Mouse (Mus musculus): ENCODE measurements at regions not wholly inside any gene's neighbourhood (a gene's known extent, or its start where the extent isn't known, plus 50 kb on each side); places are given as distances from the start of the nearest gene placed in this dataset.

DNA sequence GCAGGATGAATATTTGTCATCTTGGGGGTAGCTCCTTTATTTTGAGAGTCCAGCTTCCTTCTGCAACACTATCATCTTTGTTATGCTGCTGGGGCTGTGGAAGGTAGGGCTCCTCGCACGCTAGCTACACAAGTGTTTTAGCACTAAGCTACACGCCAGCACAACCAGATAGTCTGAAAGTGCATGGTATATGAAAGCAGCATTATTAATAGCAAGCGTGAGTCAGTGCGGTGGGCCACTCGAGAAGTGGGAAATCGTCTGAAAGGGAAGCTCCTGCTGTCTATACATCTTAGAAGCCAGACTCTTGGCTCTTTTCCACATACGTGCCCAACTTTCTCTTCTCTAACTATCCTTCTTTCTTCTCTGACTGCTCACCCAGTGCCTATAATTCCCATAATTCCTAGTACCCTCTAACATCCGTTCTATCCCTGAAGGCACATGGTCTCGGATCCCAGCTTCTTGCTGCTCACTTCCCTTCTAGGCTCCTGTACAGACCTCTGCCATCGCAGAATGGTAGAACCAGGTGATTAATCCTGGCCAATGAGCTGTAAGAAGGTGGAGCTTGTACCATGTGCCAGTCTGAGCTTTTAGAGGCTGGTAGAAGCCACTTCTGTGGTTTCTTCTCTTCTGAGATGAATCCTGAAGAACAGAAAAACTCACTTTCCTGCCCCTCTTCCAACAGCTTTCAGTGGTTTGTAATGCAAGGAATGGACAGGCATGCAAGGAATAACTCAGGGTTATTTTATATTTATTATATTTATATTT lies 55.5 kb downstream of the E030025P04Rik start:
- no peak for DNase-seq

DNA sequence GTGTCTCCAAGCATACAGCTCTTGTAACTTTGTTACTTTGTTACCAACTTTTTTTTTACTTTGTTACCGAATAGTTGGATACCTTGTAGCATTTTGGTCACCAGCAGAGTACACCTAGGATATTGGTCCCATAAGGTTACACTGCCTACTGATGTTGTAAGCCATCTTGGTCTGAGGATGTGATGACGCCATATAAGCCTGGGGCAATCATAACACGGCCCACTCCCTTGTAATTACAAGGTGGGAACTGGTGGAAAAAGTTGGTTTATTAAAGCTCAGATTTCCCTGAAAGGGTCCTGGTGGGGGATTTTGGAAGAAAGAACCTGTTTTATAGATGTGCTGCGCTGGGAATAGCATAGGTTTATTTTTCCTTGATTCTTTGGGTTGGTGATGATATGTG lies 62.2 kb downstream of the E030025P04Rik start:
- DNase-seq, result no peak

DNA sequence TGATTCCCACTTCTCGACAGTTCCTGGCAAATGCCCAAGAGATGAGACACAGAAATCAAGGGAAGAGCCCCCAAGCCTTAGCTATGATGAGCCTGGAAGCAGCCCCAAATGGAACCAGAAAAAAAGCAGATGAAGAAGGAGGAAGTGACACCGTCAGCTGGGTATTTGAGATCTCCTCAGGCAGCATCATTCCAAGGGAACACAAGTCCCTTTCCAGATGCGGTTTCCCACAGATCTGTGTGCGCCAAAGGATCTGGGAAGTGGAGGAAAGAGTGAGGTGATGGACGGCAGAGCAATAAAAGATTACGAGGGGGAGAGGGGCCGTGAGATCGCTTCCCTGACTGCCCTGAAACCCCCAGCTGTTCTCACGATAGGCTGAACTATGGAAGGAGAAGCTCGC lies 62.7 kb downstream of the E030025P04Rik start:
- no peak for DNase-seq

DNA sequence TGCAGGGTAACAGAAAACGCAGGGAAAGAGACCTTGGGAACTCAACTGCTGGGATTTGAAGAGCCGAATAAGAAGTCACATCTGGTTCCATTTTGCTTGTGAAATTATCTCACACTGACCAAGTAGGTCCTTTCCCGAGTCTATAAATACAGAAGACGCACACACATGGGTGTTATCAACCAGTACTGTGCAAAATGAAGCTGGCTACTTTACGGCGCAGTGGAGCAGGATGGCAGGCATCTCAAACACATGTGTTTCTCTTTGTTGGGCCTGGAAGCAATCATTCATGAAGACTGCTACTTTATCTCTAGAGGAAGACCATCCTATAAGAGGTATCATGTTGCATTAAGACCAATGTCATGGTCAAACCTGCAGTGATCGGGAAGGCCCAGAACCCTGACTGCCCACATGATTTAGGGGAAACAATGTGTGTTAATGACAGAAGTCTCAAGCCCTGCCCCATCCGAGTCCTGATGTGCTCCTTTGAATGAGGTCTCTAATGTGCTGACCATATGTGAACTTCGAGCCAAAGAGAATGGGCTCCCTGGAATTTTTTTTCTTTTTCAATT lies 63.2 kb downstream of the E030025P04Rik start:
- DNase-seq, result no peak

DNA sequence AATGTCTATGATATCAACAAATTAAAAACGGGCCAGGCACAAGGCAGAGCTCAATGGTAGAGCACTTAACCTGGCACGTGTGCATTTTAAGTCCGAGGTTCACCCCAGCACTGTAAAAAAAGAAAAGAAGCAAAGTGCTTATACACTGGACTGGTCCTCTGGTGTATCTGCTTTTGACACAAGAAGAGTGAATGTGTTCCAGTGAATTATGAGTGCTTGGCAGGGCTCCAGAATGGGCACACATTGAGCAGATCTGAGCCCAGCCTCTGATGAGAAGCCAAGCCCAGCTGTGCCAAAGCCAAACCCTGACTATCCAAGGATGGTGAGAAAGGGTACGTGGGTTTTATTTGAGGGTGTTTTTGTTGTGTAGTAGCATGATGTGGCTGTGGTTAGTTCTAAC lies 64.7 kb downstream of the E030025P04Rik start:
- DNase-seq, result no peak

DNA sequence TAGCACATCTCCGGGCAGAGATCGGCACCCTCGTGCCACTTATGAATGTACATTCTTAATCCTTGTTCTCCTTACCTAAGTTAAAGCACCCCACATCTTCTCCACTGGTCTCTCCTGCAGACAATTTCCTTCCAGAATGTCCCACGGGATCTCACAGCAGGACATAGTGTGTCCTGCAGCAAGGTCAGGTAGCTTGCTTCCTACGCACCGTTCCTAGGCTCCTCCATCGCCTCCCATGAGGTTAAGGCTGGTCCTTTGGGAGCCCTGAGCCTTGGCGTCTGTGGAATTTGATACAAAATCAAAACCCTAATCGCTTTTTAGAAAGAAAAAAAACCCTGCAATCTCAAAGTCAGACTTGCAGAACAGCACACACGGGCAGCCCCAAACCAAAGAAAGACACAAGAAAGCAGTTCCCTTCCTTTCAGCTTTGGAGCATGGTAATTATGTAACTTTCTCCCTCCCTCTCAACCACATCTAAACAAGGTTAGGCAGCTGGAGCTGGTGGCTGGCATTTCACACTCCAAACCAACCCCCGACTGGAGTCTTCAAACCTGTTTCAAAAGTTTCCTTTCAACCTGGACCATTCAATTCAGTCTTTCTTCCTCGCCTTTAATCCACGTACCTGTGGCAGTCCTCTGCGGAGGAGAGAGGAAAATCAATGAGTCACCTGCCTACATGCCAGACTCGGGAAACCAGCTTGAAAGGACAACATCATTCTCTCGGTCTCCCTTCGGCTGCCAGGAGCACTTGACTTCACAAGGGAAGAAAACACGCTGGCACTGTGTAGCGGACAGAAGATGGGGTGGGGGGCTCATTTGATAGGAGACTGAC lies 67.4 kb downstream of the E030025P04Rik start:
- no peak for DNase-seq

GRCm38 (mm10) chr11:109071340-109071739 lies 72.8 kb downstream of the E030025P04Rik start:
- no peak for DNase-seq

GRCm38 (mm10) chr11:109070412-109070811 lies 73.8 kb downstream of the E030025P04Rik start:
- peak; percentile 47 for DNase-seq

DNA sequence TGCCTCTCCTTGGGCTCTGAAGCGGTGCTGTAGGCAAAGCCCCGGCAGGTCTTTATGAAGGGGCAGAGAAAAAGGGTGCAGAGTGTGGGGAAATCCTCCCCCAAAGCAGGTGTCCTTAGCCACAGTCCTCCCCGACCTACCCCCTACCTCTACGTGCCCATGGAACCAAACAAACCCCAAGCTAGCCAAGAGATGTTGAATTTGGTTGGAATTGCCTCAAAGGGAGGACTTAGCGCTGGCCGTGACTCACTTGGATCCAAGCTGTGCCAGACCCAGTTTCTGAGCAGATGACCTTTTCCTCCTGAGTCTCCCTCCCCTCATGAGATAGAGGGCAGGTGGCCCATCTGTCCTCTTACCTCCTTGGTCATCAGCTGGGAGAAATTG lies 74.9 kb downstream of the E030025P04Rik start:
- DNase-seq, result peak; percentile 7

GRCm38 (mm10) chr11:109068371-109069325 lies 75.5 kb downstream of the E030025P04Rik start:
- peak; percentile 35 for DNase-seq

DNA sequence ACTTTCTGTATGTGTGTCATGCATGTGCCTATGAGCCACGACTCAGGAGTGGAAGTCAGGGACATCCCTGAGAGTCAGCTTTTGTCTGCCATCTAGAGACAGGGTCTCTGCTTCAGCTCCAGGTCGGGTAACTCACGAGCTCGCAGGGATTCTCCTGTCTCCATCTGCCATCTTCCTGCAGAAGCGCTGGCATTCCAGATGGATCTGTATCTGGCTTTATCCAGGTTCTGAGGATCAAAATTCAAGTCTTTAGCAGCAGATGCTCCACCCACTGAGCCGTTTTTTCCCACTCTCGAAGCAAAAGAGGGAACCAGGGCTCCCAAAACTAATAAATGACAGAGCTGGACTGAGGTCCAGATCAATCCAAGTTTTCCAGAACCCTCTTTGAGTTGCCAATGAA lies 76.4 kb downstream of the E030025P04Rik start:
- no peak for DNase-seq

DNA sequence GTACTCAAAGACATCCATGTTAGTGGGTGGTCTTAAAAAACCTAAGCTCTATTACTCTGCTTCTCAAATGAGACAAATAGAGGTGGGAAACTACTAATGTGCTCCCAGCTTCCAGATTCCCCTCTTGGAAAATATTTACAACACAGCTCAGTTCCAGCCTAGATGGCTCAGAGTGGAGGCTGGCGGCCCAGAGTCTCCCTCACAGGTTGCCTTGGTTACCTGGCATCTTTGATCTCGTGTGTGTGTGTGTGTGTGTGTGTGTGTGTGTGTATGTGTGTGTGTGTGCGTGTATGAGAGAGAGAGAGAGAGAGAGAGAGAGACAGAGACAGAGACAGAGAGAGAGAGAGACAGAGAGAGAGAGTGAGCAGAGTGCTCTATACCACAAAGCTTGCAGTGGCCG lies 82.2 kb downstream of the E030025P04Rik start:
- no peak for DNase-seq

DNA sequence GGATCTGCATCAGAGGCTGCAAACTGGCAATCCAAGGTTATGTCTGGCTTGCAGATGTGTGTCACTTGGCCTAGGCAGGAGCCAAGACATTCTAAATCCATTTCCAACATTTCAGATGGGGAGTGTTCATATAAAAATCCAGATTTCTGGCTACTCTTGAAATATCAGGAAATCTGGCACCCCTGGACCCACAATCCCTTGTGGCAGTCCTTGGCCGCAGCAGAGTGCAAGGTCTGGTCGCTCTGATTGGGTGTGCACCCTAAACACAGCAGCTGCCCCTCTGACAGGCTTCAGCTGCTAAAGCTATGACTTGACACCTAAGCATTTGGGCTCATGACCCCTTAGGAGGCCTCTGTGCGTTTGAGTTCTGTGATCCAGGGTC lies 83.7 kb downstream of the E030025P04Rik start:
- peak; percentile 70 for DNase-seq

GRCm38 (mm10) chr11:109059863-109060526 lies 84.2 kb downstream of the E030025P04Rik start:
- DNase-seq, result peak; percentile 67

DNA sequence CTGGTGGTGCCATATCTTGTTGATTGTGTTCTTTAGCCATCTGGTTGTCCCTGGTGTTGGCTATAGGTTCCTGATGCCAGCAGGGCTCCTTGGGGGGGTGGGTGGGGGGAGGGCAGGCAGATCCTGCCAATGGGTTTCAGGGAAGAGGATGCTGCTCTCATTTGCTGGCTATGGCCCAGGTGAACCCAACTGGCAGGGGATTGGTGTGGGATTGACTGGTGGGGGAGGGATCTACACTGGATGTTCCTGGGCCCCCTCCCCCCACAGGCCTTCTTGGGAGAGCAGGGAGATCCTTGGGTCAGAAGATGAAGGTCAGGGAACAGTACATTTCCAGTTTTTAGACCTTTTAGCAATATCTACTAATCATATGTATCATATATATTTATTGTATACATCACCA lies 86.1 kb downstream of the E030025P04Rik start:
- no peak for DNase-seq

GRCm38 (mm10) chr11:109048257-109049101 lies 95.7 kb downstream of the E030025P04Rik start:
- DNase-seq, result peak; percentile 27

GRCm38 (mm10) chr11:109047483-109048110 lies 96.6 kb downstream of the E030025P04Rik start:
- no peak for DNase-seq

DNA sequence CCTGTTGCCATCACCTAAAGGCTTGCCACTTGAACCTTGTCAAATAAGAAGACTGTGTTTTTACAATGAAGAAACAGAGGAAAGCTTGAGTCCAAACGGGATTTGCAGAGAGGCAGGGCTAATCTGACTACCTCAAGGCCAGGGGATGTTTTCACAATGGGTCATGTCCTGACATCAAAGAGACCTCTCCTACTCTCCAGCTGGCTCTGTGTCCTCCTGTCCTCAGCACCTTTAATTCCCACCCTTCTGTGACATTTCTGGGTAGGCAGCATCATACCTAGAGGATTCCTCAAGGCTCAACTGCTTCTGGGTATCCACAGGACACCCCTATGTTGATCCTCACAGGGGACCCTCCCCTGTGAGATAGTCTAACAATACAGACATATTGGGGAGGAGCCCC lies 97.7 kb downstream of the E030025P04Rik start:
- DNase-seq, result no peak

GRCm38 (mm10) chr11:109040519-109040916 lies 103.7 kb downstream of the E030025P04Rik start:
- DNase-seq, result no peak

- DNase-seq, result no peak
Measured at GRCm38 (mm10) chr11:109039792-109040518, 104.2 kb downstream of the E030025P04Rik start.
